Mouse (Mus musculus): Measurements from ENCODE around the gene Amigo3. TPM values are rescaled to one million over a fixed set of nuclear protein-coding genes. Genes with fewer than 3 reads are reported as not detected.

Amigo3 gene
- polyA plus RNA-seq, 1 experiment from 2014 or later: 1.4 TPM

GRCm38 (mm10) chr9:108055061-108055460, 2.1 kb downstream of the Amigo3 start:
- ATAC-seq (replicated peaks; ENCODE audit: low FRiP score, low read depth) (no peak), DNase-seq (ENCODE audit: low spot score) (no peak)
- Histone ChIP-seq H3K36me3 (ENCODE audit: insufficient read depth, low read length) (peaks cover 47% of the 10 kb centered on the region), H3K4me2 (ENCODE audit: low read length) (no peak overlapping the region), H3K4me3 (replicated peaks; ENCODE audit: low read depth, low read length) (no peak overlapping the region), H3K9ac (ENCODE audit: low read depth, low read length) (no peak overlapping the region), H3K27ac (no peak overlapping the region), H3K9me3 (replicated peaks; ENCODE audit: low read length) (no peaks in the 10 kb centered on the region), H3K4me1 (replicated peaks; ENCODE audit: insufficient read depth, low read length) (peaks cover 3% of the 10 kb centered on the region; the same call in 1 of the 2 replicates), H3K27me3 (ENCODE audit: insufficient read depth, low read length) (no peaks in the 10 kb centered on the region)
- WGBS: 94% methylated on average over 1 of the region's 1 CpGs
- TF ChIP-seq CTCF (IDR thresholded peaks at IDR 0.05; ENCODE audit: low read depth): no peak

GRCm38 (mm10) chr9:108055661-108056237, 2.8 kb downstream of the Amigo3 start:
- Histone ChIP-seq H3K27ac (no peak overlapping the region), H3K9me3 (replicated peaks; ENCODE audit: low read length) (no peaks in the 10 kb centered on the region), H3K4me1 (replicated peaks; ENCODE audit: insufficient read depth, low read length) (peaks cover 3% of the 10 kb centered on the region; the same call in 1 of the 2 replicates), H3K9ac (ENCODE audit: low read depth, low read length) (no peak overlapping the region), H3K36me3 (ENCODE audit: insufficient read depth, low read length) (peaks cover 47% of the 10 kb centered on the region), H3K4me3 (replicated peaks; ENCODE audit: low read depth, low read length) (no peak overlapping the region), H3K27me3 (ENCODE audit: insufficient read depth, low read length) (no peaks in the 10 kb centered on the region), H3K4me2 (ENCODE audit: low read length) (no peak overlapping the region)
- TF ChIP-seq CTCF (IDR thresholded peaks at IDR 0.05; ENCODE audit: low read depth): no peak
- no peak for DNase-seq (ENCODE audit: low spot score)
- ATAC-seq (replicated peaks; ENCODE audit: low FRiP score, low read depth): no peak
- WGBS: 83% methylated on average over 6 of the region's 6 CpGs

GRCm38 (mm10) chr9:108056361-108057261, 3.7 kb downstream of the Amigo3 start:
- no peak for ATAC-seq (replicated peaks; ENCODE audit: low FRiP score, low read depth)
- Histone ChIP-seq H3K9me3 (replicated peaks; ENCODE audit: low read length) (no peaks in the 10 kb centered on the region), H3K27me3 (ENCODE audit: insufficient read depth, low read length) (no peaks in the 10 kb centered on the region), H3K4me2 (ENCODE audit: low read length) (no peak overlapping the region), H3K4me1 (replicated peaks; ENCODE audit: insufficient read depth, low read length) (peaks cover 3% of the 10 kb centered on the region; the same call in 1 of the 2 replicates), H3K4me3 (replicated peaks; ENCODE audit: low read depth, low read length) (no peak overlapping the region), H3K36me3 (ENCODE audit: insufficient read depth, low read length) (peaks cover 45% of the 10 kb centered on the region), H3K27ac (no peak overlapping the region), H3K9ac (ENCODE audit: low read depth, low read length) (no peak overlapping the region)
- 75% methylated on average over 28 of the region's 28 CpGs for WGBS
- no peak for DNase-seq (ENCODE audit: low spot score)
- TF ChIP-seq CTCF (IDR thresholded peaks at IDR 0.05; ENCODE audit: low read depth): no peak

GRCm38 (mm10) chr9:108057262-108057562, 4.3 kb downstream of the Amigo3 start:
- TF ChIP-seq CTCF (IDR thresholded peaks at IDR 0.05; ENCODE audit: low read depth): no peak
- Histone ChIP-seq H3K27ac (no peak overlapping the region), H3K36me3 (ENCODE audit: insufficient read depth, low read length) (peaks cover 44% of the 10 kb centered on the region), H3K4me3 (replicated peaks; ENCODE audit: low read depth, low read length) (no peak overlapping the region), H3K4me1 (replicated peaks; ENCODE audit: insufficient read depth, low read length) (peaks cover 3% of the 10 kb centered on the region; the same call in 1 of the 2 replicates), H3K27me3 (ENCODE audit: insufficient read depth, low read length) (no peaks in the 10 kb centered on the region), H3K4me2 (ENCODE audit: low read length) (no peak overlapping the region), H3K9ac (ENCODE audit: low read depth, low read length) (no peak overlapping the region), H3K9me3 (replicated peaks; ENCODE audit: low read length) (no peaks in the 10 kb centered on the region)
- no peak for DNase-seq (ENCODE audit: low spot score)
- 87% methylated on average over 5 of the region's 5 CpGs for WGBS
- ATAC-seq (replicated peaks; ENCODE audit: low FRiP score, low read depth): no peak

GRCm38 (mm10) chr9:108058291-108058690, 5.3 kb downstream of the Amigo3 start:
- ATAC-seq (replicated peaks; ENCODE audit: low FRiP score, low read depth) (no peak), DNase-seq (ENCODE audit: low spot score) (no peak)
- TF ChIP-seq CTCF (IDR thresholded peaks at IDR 0.05; ENCODE audit: low read depth): no peak
- Histone ChIP-seq H3K27ac (no peak overlapping the region), H3K9me3 (replicated peaks; ENCODE audit: low read length) (no peaks in the 10 kb centered on the region), H3K36me3 (ENCODE audit: insufficient read depth, low read length) (peaks cover 52% of the 10 kb centered on the region), H3K4me1 (replicated peaks; ENCODE audit: insufficient read depth, low read length) (peaks cover under 1% of the 10 kb centered on the region; the same call in 1 of the 2 replicates), H3K9ac (ENCODE audit: low read depth, low read length) (no peak overlapping the region), H3K27me3 (ENCODE audit: insufficient read depth, low read length) (no peaks in the 10 kb centered on the region), H3K4me2 (ENCODE audit: low read length) (no peak overlapping the region), H3K4me3 (replicated peaks; ENCODE audit: low read depth, low read length) (no peak overlapping the region)
- 92% methylated on average over 9 of the region's 9 CpGs for WGBS

- no peak for ATAC-seq (replicated peaks; ENCODE audit: low FRiP score, low read depth)
- H3K36me3 ChIP-seq (ENCODE audit: insufficient read depth, low read length): peaks cover 45% of the 10 kb centered on the region
- no peak for TF ChIP-seq CTCF (IDR thresholded peaks at IDR 0.05; ENCODE audit: low read depth)
Measured at GRCm38 (mm10) chr9:108062142-108062541, 9.2 kb downstream of the Amigo3 start.

More at GRCm38 (mm10) chr9:108062142-108062541, 9.2 kb downstream of the Amigo3 start:
- Histone ChIP-seq H3K27me3 (ENCODE audit: insufficient read depth, low read length) (no peaks in the 10 kb centered on the region), H3K9me3 (replicated peaks; ENCODE audit: low read length) (no peaks in the 10 kb centered on the region), H3K4me1 (replicated peaks; ENCODE audit: insufficient read depth, low read length) (no peaks in the 10 kb centered on the region), H3K4me2 (ENCODE audit: low read length) (no peak overlapping the region), H3K4me3 (replicated peaks; ENCODE audit: low read depth, low read length) (no peak overlapping the region), H3K9ac (ENCODE audit: low read depth, low read length) (no peak overlapping the region), H3K27ac (no peak overlapping the region)
- no peak for DNase-seq (ENCODE audit: low spot score)
- WGBS: 94% methylated on average over 3 of the region's 3 CpGs
